Mouse (Mus musculus): Measurements from ENCODE around the gene Tnk2. TPM values are rescaled to one million over a fixed set of nuclear protein-coding genes. Genes with fewer than 3 reads are reported as not detected.
A peak's percentile ranks its signal among the peaks of the same experiment; 100 is the strongest.

The Tnk2 gene
- polyA plus RNA-seq, 1 experiment = 35.0 TPM

DNA sequence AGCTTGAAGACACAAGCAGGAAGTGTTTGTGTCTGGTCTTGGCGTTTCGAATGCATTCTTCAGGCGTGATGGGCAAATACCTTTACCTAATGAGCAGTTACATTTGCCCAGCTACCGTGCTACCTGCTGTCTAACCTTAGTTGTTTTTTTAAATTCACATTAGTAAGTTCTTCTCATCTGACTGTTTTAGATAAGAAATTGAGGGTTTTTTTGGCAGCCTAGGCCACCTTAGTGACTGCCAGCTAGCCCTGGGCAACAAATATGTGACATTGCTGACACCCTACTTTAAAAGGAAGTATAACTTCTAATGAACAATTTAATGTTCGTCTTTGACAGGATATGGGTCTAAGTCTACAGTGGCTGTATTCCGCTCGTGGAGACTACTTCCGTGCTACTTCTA, 15.5 kb upstream of the Tnk2 start:
- Histone ChIP-seq H3K4me2 (ENCODE audit: low read depth) (no peak overlapping the region), H3K79me2 (ENCODE audit: control insufficient read depth, insufficient read depth) (no peaks in the 10 kb centered on the region), H3ac (ENCODE audit: control insufficient read depth, insufficient read length) (no peak overlapping the region), H3K4me3 (no peak overlapping the region), H3K36me3 (ENCODE audit: control insufficient read depth, insufficient read depth) (peaks cover 69% of the 10 kb centered on the region), H3K27me3 (ENCODE audit: control insufficient read depth, insufficient read depth, insufficient read length) (no peaks in the 10 kb centered on the region)
- TF ChIP-seq SRF (IDR thresholded peaks at IDR 0.05; ENCODE audit: control insufficient read depth, insufficient read length, low read depth) = no peak
- TF ChIP-seq REST (IDR thresholded peaks at IDR 0.05; ENCODE audit: insufficient read depth, insufficient read length) = no peak
- TF ChIP-seq USF1 (IDR thresholded peaks at IDR 0.05; ENCODE audit: low read depth) = no peak
- no peak for TF ChIP-seq POLR2A (IDR thresholded peaks at IDR 0.05; ENCODE audit: insufficient read length, low read depth)
- TF ChIP-seq CEBPB (IDR thresholded peaks at IDR 0.05; ENCODE audit: insufficient read depth, poor library complexity, severe bottlenecking) = no peak
- TF ChIP-seq MAX (IDR thresholded peaks at IDR 0.05; ENCODE audit: low read depth) = no peak
- no peak for TF ChIP-seq MYOD1 (IDR thresholded peaks at IDR 0.05; ENCODE audit: control insufficient read depth in 1 of 3, insufficient read length in 2 of 3, low read depth in 2 of 3)
- no peak for TF ChIP-seq POLR2AphosphoS2 (IDR thresholded peaks at IDR 0.05; ENCODE audit: insufficient read length, low read depth)
- TF ChIP-seq TCF3 (IDR thresholded peaks at IDR 0.05; ENCODE audit: insufficient read length, low read depth) = no peak
- no peak for TF ChIP-seq TCF12 (IDR thresholded peaks at IDR 0.05; ENCODE audit: insufficient read depth, poor library complexity, severe bottlenecking)
- no peak for TF ChIP-seq E2F4 (IDR thresholded peaks at IDR 0.05; ENCODE audit: insufficient read depth)
- TF ChIP-seq MYOG (IDR thresholded peaks at IDR 0.05; ENCODE audit: control insufficient read depth in 1 of 3, insufficient read depth in 1 of 3, insufficient read length in 2 of 3, low read depth in 2 of 3) = no peak

DNA sequence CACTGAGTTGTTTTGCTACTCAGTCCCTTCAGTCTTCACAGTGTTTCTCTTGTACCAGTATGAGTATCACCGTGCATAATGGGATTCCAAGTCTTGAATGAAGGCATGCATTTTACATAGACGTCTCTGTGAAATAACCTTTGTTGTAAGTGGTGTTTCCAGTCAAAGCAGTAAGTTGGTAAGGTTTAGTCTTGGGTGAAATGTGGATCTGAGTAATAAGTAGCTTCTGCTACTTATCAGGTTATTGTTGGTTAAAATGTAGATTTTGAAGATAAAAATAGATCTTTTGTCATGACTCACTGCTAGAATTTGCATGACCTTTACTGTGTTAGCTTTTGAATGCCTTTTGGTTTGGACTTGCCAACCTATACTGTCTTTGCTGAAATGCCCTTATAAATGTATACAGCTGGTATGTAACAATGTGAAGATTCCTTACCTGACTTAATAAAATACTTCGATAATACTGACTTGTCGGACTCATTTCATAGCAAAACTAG, 11.3 kb upstream of the Tnk2 start:
- no peaks in the 10 kb centered on the region for H3K79me2 ChIP-seq (ENCODE audit: control insufficient read depth, insufficient read depth)
- peaks cover 36% of the 10 kb centered on the region for H3K36me3 ChIP-seq (ENCODE audit: control insufficient read depth, insufficient read depth)
- H3K27me3 ChIP-seq (ENCODE audit: control insufficient read depth, insufficient read depth, insufficient read length) = no peaks in the 10 kb centered on the region
- H3ac ChIP-seq (ENCODE audit: control insufficient read depth, insufficient read length) = no peak overlapping the region
- H3K4me2 ChIP-seq (ENCODE audit: low read depth) = no peak overlapping the region
- no peak overlapping the region for H3K4me3 ChIP-seq
- TF ChIP-seq MYOG (IDR thresholded peaks at IDR 0.05; ENCODE audit: control insufficient read depth in 1 of 3, insufficient read depth in 1 of 3, insufficient read length in 2 of 3, low read depth in 2 of 3) (no peak), TCF12 (IDR thresholded peaks at IDR 0.05; ENCODE audit: insufficient read depth, poor library complexity, severe bottlenecking) (no peak), E2F4 (IDR thresholded peaks at IDR 0.05; ENCODE audit: insufficient read depth) (no peak), TCF3 (IDR thresholded peaks at IDR 0.05; ENCODE audit: insufficient read length, low read depth) (no peak), CEBPB (IDR thresholded peaks at IDR 0.05; ENCODE audit: insufficient read depth, poor library complexity, severe bottlenecking) (no peak), REST (IDR thresholded peaks at IDR 0.05; ENCODE audit: insufficient read depth, insufficient read length) (no peak), POLR2AphosphoS2 (IDR thresholded peaks at IDR 0.05; ENCODE audit: insufficient read length, low read depth) (no peak), MYOD1 (IDR thresholded peaks at IDR 0.05; ENCODE audit: control insufficient read depth in 1 of 3, insufficient read length in 2 of 3, low read depth in 2 of 3) (no peak), POLR2A (IDR thresholded peaks at IDR 0.05; ENCODE audit: insufficient read length, low read depth) (no peak), MAX (IDR thresholded peaks at IDR 0.05; ENCODE audit: low read depth) (no peak), SRF (IDR thresholded peaks at IDR 0.05; ENCODE audit: control insufficient read depth, insufficient read length, low read depth) (no peak), USF1 (IDR thresholded peaks at IDR 0.05; ENCODE audit: low read depth) (no peak)

DNA sequence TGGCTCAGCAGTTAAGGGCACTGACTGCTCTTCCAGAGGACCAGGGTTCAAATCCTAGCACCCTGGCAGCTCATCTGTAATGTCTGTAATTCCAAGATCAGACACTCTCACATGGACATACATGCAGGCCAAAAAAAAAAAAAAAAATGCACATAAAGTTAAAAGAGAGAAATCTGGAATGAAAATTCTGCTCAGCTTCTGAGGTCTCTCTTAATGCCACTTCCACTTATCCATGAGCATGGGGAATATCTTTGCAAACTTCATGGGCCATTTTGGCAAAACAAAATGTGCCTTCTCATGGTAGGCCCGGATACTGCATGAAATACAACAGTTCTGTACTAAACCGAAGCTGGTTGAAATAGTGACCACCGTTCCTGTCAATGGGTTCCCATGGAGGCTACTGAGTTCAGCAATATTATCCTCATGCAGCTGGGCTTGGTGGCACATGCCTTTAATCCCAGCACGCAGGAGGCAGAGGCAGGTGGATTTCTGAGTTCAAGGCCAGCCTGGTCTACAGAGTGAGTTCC, 10.1 kb upstream of the Tnk2 start:
- H3K27me3 ChIP-seq (ENCODE audit: control insufficient read depth, insufficient read depth, insufficient read length) = no peaks in the 10 kb centered on the region
- TF ChIP-seq POLR2AphosphoS2 (IDR thresholded peaks at IDR 0.05; ENCODE audit: insufficient read length, low read depth) = no peak
- no peak for TF ChIP-seq REST (IDR thresholded peaks at IDR 0.05; ENCODE audit: insufficient read depth, insufficient read length)
- TF ChIP-seq TCF3 (IDR thresholded peaks at IDR 0.05; ENCODE audit: insufficient read length, low read depth) = no peak
- TF ChIP-seq E2F4 (IDR thresholded peaks at IDR 0.05; ENCODE audit: insufficient read depth) = no peak
- no peak for TF ChIP-seq TCF12 (IDR thresholded peaks at IDR 0.05; ENCODE audit: insufficient read depth, poor library complexity, severe bottlenecking)
- TF ChIP-seq MYOD1 (IDR thresholded peaks at IDR 0.05; ENCODE audit: control insufficient read depth in 1 of 3, insufficient read length in 2 of 3, low read depth in 2 of 3) = no peak
- TF ChIP-seq MAX (IDR thresholded peaks at IDR 0.05; ENCODE audit: low read depth) = no peak
- no peak for TF ChIP-seq USF1 (IDR thresholded peaks at IDR 0.05; ENCODE audit: low read depth)
- TF ChIP-seq MYOG (IDR thresholded peaks at IDR 0.05; ENCODE audit: control insufficient read depth in 1 of 3, insufficient read depth in 1 of 3, insufficient read length in 2 of 3, low read depth in 2 of 3) = no peak
- TF ChIP-seq SRF (IDR thresholded peaks at IDR 0.05; ENCODE audit: control insufficient read depth, insufficient read length, low read depth) = no peak
- no peak overlapping the region for H3K4me3 ChIP-seq
- peaks cover 30% of the 10 kb centered on the region for H3K36me3 ChIP-seq (ENCODE audit: control insufficient read depth, insufficient read depth)
- no peaks in the 10 kb centered on the region for H3K79me2 ChIP-seq (ENCODE audit: control insufficient read depth, insufficient read depth)
- H3K4me2 ChIP-seq (ENCODE audit: low read depth) = no peak overlapping the region
- H3ac ChIP-seq (ENCODE audit: control insufficient read depth, insufficient read length) = no peak overlapping the region

DNA sequence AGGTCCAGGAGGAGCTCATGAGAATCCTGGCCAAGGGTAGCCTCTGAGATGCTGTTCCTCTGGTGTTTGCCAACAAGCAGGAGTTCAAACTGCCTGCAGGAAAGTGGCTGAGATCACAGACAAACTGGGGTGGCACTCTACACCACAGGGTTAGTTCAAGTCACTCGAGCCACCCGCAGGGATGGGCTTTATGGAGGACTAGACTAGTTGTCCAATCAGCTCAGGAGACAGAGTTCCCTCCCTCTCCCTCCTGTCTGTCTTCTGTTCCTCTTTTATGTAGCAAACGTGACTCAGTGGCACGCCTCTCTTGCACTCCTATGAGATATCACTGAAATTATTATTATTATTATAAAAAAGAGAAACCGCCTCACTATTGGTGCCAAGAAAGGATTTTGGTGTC, 9.5 kb upstream of the Tnk2 start:
- Histone ChIP-seq H3K4me3 (no peak overlapping the region), H3K79me2 (ENCODE audit: control insufficient read depth, insufficient read depth) (no peaks in the 10 kb centered on the region), H3K27me3 (ENCODE audit: control insufficient read depth, insufficient read depth, insufficient read length) (no peaks in the 10 kb centered on the region), H3K36me3 (ENCODE audit: control insufficient read depth, insufficient read depth) (peaks cover 23% of the 10 kb centered on the region), H3ac (ENCODE audit: control insufficient read depth, insufficient read length) (no peak overlapping the region), H3K4me2 (ENCODE audit: low read depth) (no peak overlapping the region)
- TF ChIP-seq TCF12 (IDR thresholded peaks at IDR 0.05; ENCODE audit: insufficient read depth, poor library complexity, severe bottlenecking) (no peak), E2F4 (IDR thresholded peaks at IDR 0.05; ENCODE audit: insufficient read depth) (no peak), POLR2AphosphoS2 (IDR thresholded peaks at IDR 0.05; ENCODE audit: insufficient read length, low read depth) (peak; percentile 45)

DNA sequence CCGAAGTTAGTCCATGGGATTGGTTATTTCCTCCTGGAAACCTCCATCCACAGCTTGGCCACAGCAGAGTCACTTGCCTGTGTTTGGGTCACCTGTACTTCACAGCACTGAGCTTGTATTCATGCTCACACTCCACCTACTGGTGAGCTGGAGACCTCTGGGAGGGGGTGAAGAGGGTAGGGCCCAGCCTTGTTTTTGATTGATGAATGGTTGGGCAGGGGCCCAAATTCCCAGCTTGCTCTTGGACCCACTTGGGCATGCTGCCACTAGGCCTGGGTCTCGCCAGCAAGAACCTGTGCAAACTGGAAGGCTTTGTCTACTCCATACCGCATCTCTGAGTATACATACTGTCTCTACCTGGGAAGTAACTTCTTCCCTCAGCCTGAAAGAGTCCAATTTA, 8.4 kb upstream of the Tnk2 start:
- no peaks in the 10 kb centered on the region for H3K79me2 ChIP-seq (ENCODE audit: control insufficient read depth, insufficient read depth)
- H3K27me3 ChIP-seq (ENCODE audit: control insufficient read depth, insufficient read depth, insufficient read length) = no peaks in the 10 kb centered on the region
- no peak overlapping the region for H3K4me3 ChIP-seq
- H3K36me3 ChIP-seq (ENCODE audit: control insufficient read depth, insufficient read depth) = peaks cover 18% of the 10 kb centered on the region
- H3K4me2 ChIP-seq (ENCODE audit: low read depth) = no peak overlapping the region
- TF ChIP-seq MAX (IDR thresholded peaks at IDR 0.05; ENCODE audit: low read depth) (no peak), POLR2AphosphoS2 (IDR thresholded peaks at IDR 0.05; ENCODE audit: insufficient read length, low read depth) (no peak), TCF3 (IDR thresholded peaks at IDR 0.05; ENCODE audit: insufficient read length, low read depth) (no peak), MYOD1 (IDR thresholded peaks at IDR 0.05; ENCODE audit: control insufficient read depth in 1 of 3, insufficient read length in 2 of 3, low read depth in 2 of 3) (no peak), SRF (IDR thresholded peaks at IDR 0.05; ENCODE audit: control insufficient read depth, insufficient read length, low read depth) (no peak)
- no peak overlapping the region for H3ac ChIP-seq (ENCODE audit: control insufficient read depth, insufficient read length)

Measured in myocyte (in vitro differentiated cells).